Mouse (Mus musculus) midbrain, embryonic 12.5 days (tissue): ENCODE measurements around the gene Olfr406. TPM values are rescaled to one million over a fixed set of nuclear protein-coding genes. Genes with fewer than 3 reads are reported as not detected.

Experiments
- ATAC-seq: fragments of 200-750 bp; cut with Nextera tagmentation; 2 replicates; pipeline ENCODE4 v1.8.0; 2017; ENCODE audit warnings: low read depth, moderate TSS enrichment, moderate library complexity; ENCODE audit not compliant: low FRiP score
- H3K27ac ChIP-seq: fragments of 300-500 bp; sonication (generic); replicated peaks from 2 replicates; pipeline ENCODE4 v1.5.1; 2016; ENCODE audit warnings: mild to moderate bottlenecking
- H3K27me3 ChIP-seq: fragments of 300-500 bp; sonication (generic); 2 replicates; pipeline ENCODE4 v1.6.1; 2016; ENCODE audit warnings: mild to moderate bottlenecking
- H3K36me3 ChIP-seq: fragments of 300-500 bp; sonication (generic); 2 replicates; pipeline ENCODE4 v1.6.1; 2016
- H3K4me1 ChIP-seq: fragments of 300-500 bp; sonication (generic); 2 replicates; pipeline ENCODE4 v1.6.1; 2016
- H3K4me2 ChIP-seq: fragments of 300-500 bp; sonication (generic); replicated peaks from 2 replicates; pipeline ENCODE4 v1.6.1; 2016; ENCODE audit warnings: mild to moderate bottlenecking, moderate library complexity
- H3K4me3 ChIP-seq: fragments of 300-500 bp; sonication (generic); 2 replicates; pipeline ENCODE4 v1.5.1; 2016; ENCODE audit warnings: mild to moderate bottlenecking
- H3K9ac ChIP-seq: fragments of 300-500 bp; sonication (generic); replicated peaks from 2 replicates; pipeline ENCODE4 v1.6.1; 2016; ENCODE audit warnings: mild to moderate bottlenecking, moderate library complexity
- H3K9me3 ChIP-seq: fragments of 300-500 bp; sonication (generic); 2 replicates; pipeline ENCODE4 v1.6.1; 2016; ENCODE audit warnings: mild to moderate bottlenecking
- WGBS: fragments of 180-500 bp; shearing (Covaris S2); methylation state at CpG from one replicate; pipeline ENCODE4 v1.1.7; 2016; 5-methylcytosine and 5-hydroxymethylcytosine counted together
- polyA plus RNA-seq: library from polyadenylated mRNA; unstranded; fragments of >200 nt; fragmentation: Nextera tagmentation; extraction: Ambion mirVana; gene quantifications from 2 replicates; pipeline ENCODE4 v1.2.1, GENCODE M21; 2016

Gene Olfr406
- polyA plus RNA-seq, result not detected in 2 replicates

DNA sequence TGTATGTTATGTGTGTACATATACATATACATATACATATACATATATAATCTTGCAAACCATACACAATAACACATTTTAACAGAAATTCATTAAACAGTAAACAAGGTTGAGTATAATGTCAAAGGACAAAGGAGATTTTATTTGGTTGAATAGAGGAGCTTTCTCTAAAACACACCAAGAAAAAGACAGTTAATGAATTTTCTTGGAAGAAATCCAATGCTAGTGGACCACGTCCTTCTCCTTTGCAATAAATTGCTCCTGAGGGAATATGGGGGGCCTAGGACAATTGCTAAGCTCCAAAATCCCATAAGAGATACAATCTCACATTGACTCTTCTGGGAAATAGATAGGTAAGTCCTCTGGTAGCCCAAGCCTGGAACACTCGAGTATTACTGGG, at the start of gene Olfr406:
TSS of gene Olfr406 (plus strand) at position 301 of the 400 bp plus-strand sequence.
- no peak within 1 kb of the TSS for H3K9ac ChIP-seq
- no peaks in the 10 kb centered on the region for H3K36me3 ChIP-seq
- no peaks in the 10 kb centered on the region for H3K27me3 ChIP-seq
- H3K4me1 ChIP-seq, result no peaks in the 10 kb centered on the region
- peaks cover 19% of the 10 kb centered on the region for H3K9me3 ChIP-seq
- 60% methylated on average over 2 of the region's 2 CpGs for WGBS
- no peak within 1 kb of the TSS for H3K4me3 ChIP-seq
- H3K4me2 ChIP-seq, result no peak within 1 kb of the TSS
- no peak for ATAC-seq
- no peak within 1 kb of the TSS for H3K27ac ChIP-seq

DNA sequence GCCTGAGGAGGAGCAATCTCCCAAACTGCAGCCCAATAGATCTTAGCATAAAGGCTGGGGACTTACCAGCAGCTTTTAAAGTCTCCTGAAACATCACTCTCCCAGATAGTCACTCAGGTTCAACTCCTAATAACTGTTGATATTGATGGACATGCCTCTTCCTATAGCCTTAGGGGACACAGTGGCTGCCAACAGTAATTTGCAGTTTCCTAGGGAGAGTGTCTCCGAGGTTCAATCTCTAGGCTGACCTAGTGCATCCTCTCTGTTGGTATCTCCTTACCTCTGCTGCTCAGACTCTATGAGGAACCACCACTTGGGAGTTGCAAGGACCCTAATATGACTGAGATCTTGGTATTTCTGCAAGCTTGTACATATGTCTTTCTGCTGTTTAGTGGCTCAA, 48.3 kb upstream of the Olfr406 start, which contains the start of gene Olfr43:
TSS of gene Olfr43 (minus strand) at position 101 of the 400 bp plus-strand sequence.
- Histone ChIP-seq H3K9me3 (peaks cover 30% of the 10 kb centered on the region), H3K4me1 (no peaks in the 10 kb centered on the region), H3K27ac (no peak within 1 kb of the TSS), H3K36me3 (no peaks in the 10 kb centered on the region), H3K4me3 (no peak within 1 kb of the TSS), H3K4me2 (no peak within 1 kb of the TSS), H3K27me3 (no peaks in the 10 kb centered on the region), H3K9ac (no peak within 1 kb of the TSS)
- 50% methylated on average over 1 of the region's 1 CpGs for WGBS
- no peak for ATAC-seq

DNA sequence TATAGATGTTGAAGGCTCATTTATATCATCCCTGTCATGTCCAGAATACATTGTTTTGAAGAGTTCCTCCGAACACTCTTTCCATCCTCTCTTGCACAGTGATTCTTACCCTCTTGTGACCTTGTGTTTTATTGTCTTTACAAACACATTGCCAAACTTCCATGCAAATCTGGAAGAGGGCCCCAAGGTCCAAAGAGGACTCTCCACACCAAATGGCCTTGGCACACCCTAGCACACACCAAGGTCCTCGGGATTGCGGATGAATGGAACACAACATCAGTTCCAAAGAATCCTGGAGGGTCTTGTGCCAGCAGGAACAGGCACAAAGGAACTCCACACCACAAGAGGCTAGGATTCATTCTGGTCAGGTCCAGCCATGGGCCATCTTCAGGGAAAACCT, 18.4 kb upstream of the Olfr406 start:
- 85% methylated on average over 3 of the region's 3 CpGs for WGBS
- no peak overlapping the region for H3K4me3 ChIP-seq
- H3K4me1 ChIP-seq, result no peaks in the 10 kb centered on the region
- ATAC-seq, result no peak
- H3K27ac ChIP-seq, result no peak overlapping the region
- H3K9me3 ChIP-seq, result peaks cover 19% of the 10 kb centered on the region
- H3K9ac ChIP-seq, result no peak overlapping the region
- H3K27me3 ChIP-seq, result no peaks in the 10 kb centered on the region
- H3K4me2 ChIP-seq, result no peak overlapping the region
- no peaks in the 10 kb centered on the region for H3K36me3 ChIP-seq

DNA sequence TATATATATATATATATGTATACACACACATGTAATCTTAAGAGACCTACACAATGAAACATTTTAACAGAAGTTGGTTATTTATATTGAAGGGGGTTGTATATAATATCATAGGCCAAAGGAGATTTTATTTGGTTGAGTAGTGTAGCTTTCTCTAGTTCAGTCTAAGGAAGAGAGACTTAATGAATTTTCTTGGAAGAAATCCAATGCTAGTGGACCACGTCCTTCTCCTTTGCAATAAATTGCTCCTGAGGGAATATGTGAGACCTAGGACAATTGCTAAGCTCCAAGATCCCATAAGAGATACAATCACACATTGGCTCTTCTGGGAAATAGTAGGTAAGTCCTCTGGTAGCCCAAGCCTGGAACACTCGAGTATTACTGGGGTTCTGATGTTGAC, 23.8 kb downstream of the Olfr406 start, which contains the start of gene Olfr59:
TSS of gene Olfr59 (plus strand) at position 301 of the 400 bp plus-strand sequence.
- ATAC-seq, result no peak
- Histone ChIP-seq H3K36me3 (no peaks in the 10 kb centered on the region), H3K27me3 (no peaks in the 10 kb centered on the region), H3K9me3 (peaks cover 11% of the 10 kb centered on the region; the same call in 1 of the 2 replicates), H3K9ac (no peak within 1 kb of the TSS), H3K4me2 (no peak within 1 kb of the TSS), H3K4me3 (no peak within 1 kb of the TSS), H3K27ac (no peak within 1 kb of the TSS), H3K4me1 (no peaks in the 10 kb centered on the region)
- WGBS, result 62% methylated on average over 2 of the region's 2 CpGs

DNA sequence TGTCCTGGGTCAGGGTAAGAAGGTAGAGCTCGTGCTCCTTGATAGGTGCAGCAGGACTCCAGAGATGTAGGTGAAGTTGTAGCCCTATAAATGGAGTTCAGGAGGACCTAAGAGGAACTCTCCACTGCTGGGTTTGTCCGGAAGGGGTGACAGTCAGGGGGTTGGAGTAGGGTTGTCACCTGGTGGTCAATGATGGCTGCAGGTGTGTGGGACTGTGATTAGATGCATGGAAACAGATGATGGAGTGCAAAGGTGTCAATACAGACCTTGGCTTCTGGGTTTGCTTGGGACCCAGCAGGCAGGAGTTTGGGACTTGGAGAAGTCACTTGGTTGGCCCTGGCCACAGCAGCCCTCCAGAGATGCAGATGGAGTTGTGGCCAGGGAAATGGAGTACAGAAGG, 27.6 kb downstream of the Olfr406 start:
- 0 out of 2 replicates have a peak, but pooled peaks cover 4% of the 10 kb centered on the region for H3K9me3 ChIP-seq
- no peak overlapping the region for H3K9ac ChIP-seq
- no peak overlapping the region for H3K4me2 ChIP-seq
- H3K27me3 ChIP-seq, result no peaks in the 10 kb centered on the region
- no peaks in the 10 kb centered on the region for H3K36me3 ChIP-seq
- no peak for ATAC-seq
- no peaks in the 10 kb centered on the region for H3K4me1 ChIP-seq
- WGBS, result 76% methylated on average over 2 of the region's 2 CpGs
- H3K4me3 ChIP-seq, result no peak overlapping the region
- no peak overlapping the region for H3K27ac ChIP-seq

Other genes starting within 250 kb of the Olfr406 start
- not detected in 2 replicates for gene Olfr139, start 203.3 kb upstream of the Olfr406 start, polyA plus RNA-seq
- not detected in 2 replicates for gene Olfr399, start 203.2 kb upstream of the Olfr406 start, polyA plus RNA-seq
- gene Zfp616, start 189.9 kb upstream of the Olfr406 start, polyA plus RNA-seq, result not detected in 2 replicates
- gene Olfr401, start 146.1 kb upstream of the Olfr406 start, polyA plus RNA-seq, result not detected in 2 replicates
- gene Olfr402, start 106.3 kb upstream of the Olfr406 start, polyA plus RNA-seq, result not detected in 2 replicates
- gene Olfr403, start 73.6 kb upstream of the Olfr406 start, polyA plus RNA-seq, result not detected in 2 replicates
- not detected in 2 replicates for gene Olfr43, start 48.4 kb upstream of the Olfr406 start, polyA plus RNA-seq
- not detected in 2 replicates for gene Olfr59, start 23.9 kb downstream of the Olfr406 start, polyA plus RNA-seq
- gene Olfr410, start 78.2 kb downstream of the Olfr406 start, polyA plus RNA-seq, result not detected in 2 replicates
- gene Olfr411, start 92.8 kb downstream of the Olfr406 start, polyA plus RNA-seq, result not detected in 2 replicates
- not detected in 2 replicates for gene Olfr412, start 102.3 kb downstream of the Olfr406 start, polyA plus RNA-seq